Mouse (Mus musculus) lung, postnatal 0 days (tissue): Measurements from ENCODE around the gene Stt3a. TPM values are rescaled to one million over a fixed set of nuclear protein-coding genes. Genes with fewer than 3 reads are reported as not detected.
A peak's percentile ranks its signal among the peaks of the same experiment; 100 is the strongest.

ENCODE experiments used
- ATAC-seq: fragments of 200-750 bp; cut with Nextera tagmentation; 2 replicates; pipeline ENCODE4 v1.8.0; 2017; ENCODE audit warnings: moderate library complexity
- DNase-seq: peaks from one replicate; pipeline ENCODE4 v3.0.0-alpha.2; 2016; ENCODE audit warnings: low spot score
- H3K27ac ChIP-seq: fragments of 300-500 bp; sonication (generic); 2 replicates; pipeline ENCODE4 v1.5.1; 2014; ENCODE audit warnings: antibody characterized with exemption, mild to moderate bottlenecking, low read length, mixed read lengths
- H3K27me3 ChIP-seq: fragments of 300-500 bp; sonication (generic); replicated peaks from 2 replicates; pipeline ENCODE4 v1.6.1; 2014; ENCODE audit warnings: low read length, mixed read lengths; ENCODE audit not compliant: insufficient read depth
- H3K36me3 ChIP-seq: fragments of 300-500 bp; sonication (generic); 2 replicates; pipeline ENCODE4 v1.6.1; 2014; ENCODE audit warnings: low read length, mixed read lengths; ENCODE audit not compliant: insufficient read depth
- H3K4me1 ChIP-seq: fragments of 300-500 bp; sonication (generic); 2 replicates; pipeline ENCODE4 v1.6.1; 2014; ENCODE audit warnings: antibody characterized with exemption, low read depth, low read length, mixed read lengths; ENCODE audit not compliant: insufficient read depth
- H3K4me2 ChIP-seq: fragments of 300-500 bp; sonication (generic); replicated peaks from 2 replicates; pipeline ENCODE4 v1.6.1; 2014; ENCODE audit warnings: low read depth, mild to moderate bottlenecking, low read length, moderate library complexity, mixed read lengths
- H3K4me3 ChIP-seq: fragments of 300-500 bp; sonication (generic); 2 replicates; pipeline ENCODE4 v1.5.1; 2014; ENCODE audit warnings: low read depth, low read length
- H3K9ac ChIP-seq: fragments of 300-500 bp; sonication (generic); replicated peaks from 2 replicates; pipeline ENCODE4 v1.6.1; 2014; ENCODE audit warnings: low read depth, mild to moderate bottlenecking
- H3K9me3 ChIP-seq: fragments of 300-500 bp; sonication (generic); 2 replicates; pipeline ENCODE4 v1.6.1; 2016; ENCODE audit warnings: low read length, mixed read lengths
- CTCF ChIP-seq: IDR thresholded peaks from 2 replicates; pipeline ENCODE4 v1.5.1; 2016; ENCODE audit warnings: antibody characterized with exemption, mild to moderate bottlenecking
- EP300 ChIP-seq: IDR thresholded peaks from 2 replicates; pipeline ENCODE4 v1.6.1; 2016; ENCODE audit warnings: antibody characterized with exemption, mild to moderate bottlenecking, control low read depth
- WGBS: fragments of 180-500 bp; shearing (Covaris S2); extraction: QIAGEN DNeasy Blood & Tissue Kit; methylation state at CpG from one replicate; pipeline ENCODE4 v1.1.7; 2014; 5-methylcytosine and 5-hydroxymethylcytosine counted together
- polyA plus RNA-seq: library from polyadenylated mRNA; unstranded; fragments of >200 nt; fragmentation: Nextera tagmentation; extraction: Ambion mirVana; gene quantifications from 2 replicates; pipeline ENCODE4 v1.2.1, GENCODE M21; 2015

Stt3a gene
- polyA plus RNA-seq, 1 experiment from 2014 or later = 138 TPM

- Histone ChIP-seq H3K4me3 (no peak overlapping the region), H3K27ac (no peak overlapping the region), H3K27me3 (no peaks in the 10 kb centered on the region), H3K9me3 (no peaks in the 10 kb centered on the region), H3K36me3 (no peaks in the 10 kb centered on the region), H3K4me1 (no peaks in the 10 kb centered on the region), H3K4me2 (no peak overlapping the region), H3K9ac (no peak overlapping the region)
- ATAC-seq (no peak), DNase-seq (no peak)
- TF ChIP-seq EP300 (no peak), CTCF (peak; percentile 39)
Measured at GRCm38 (mm10) chr9:36687329-36687728, 80.2 kb downstream of the Stt3a start.

- no peak for TF ChIP-seq CTCF
- TF ChIP-seq EP300 = no peak
- 43% methylated on average over 2 of the region's 2 CpGs for WGBS
- Histone ChIP-seq H3K27ac (no peak overlapping the region), H3K4me1 (no peaks in the 10 kb centered on the region), H3K9me3 (no peaks in the 10 kb centered on the region), H3K4me2 (no peak overlapping the region), H3K4me3 (no peak overlapping the region), H3K36me3 (no peaks in the 10 kb centered on the region), H3K27me3 (no peaks in the 10 kb centered on the region), H3K9ac (no peak overlapping the region)
- peak; percentile 33 for DNase-seq
- no peak for ATAC-seq
Measured at GRCm38 (mm10) chr9:36681424-36681823, 86.1 kb downstream of the Stt3a start.

Other genes with a start within 250 kb of the Stt3a start
- gene Gm5615, start 225.7 kb downstream of the Stt3a start, polyA plus RNA-seq = not detected in 2 replicates
- gene Gm17689, start 185.0 kb downstream of the Stt3a start, polyA plus RNA-seq = not detected in 2 replicates
- not detected in 2 replicates for gene A630095E13Rik, start 124.3 kb downstream of the Stt3a start, polyA plus RNA-seq
- gene Acrv1, start 74.5 kb downstream of the Stt3a start, polyA plus RNA-seq = not detected in 2 replicates
- 3.4 and 4.0 TPM in 2 replicates for gene Chek1, start 40.6 kb downstream of the Stt3a start, polyA plus RNA-seq
- 78.8 and 81.5 TPM in 2 replicates for gene Ei24, start 29.7 kb upstream of the Stt3a start, polyA plus RNA-seq
- gene Fez1, start 54.2 kb upstream of the Stt3a start, polyA plus RNA-seq = 2.5 and 3.5 TPM in 2 replicates